In genomic region chr12:39734176-39734575, GRCm38 (mm10) we compare ENCODE assay signal across 22 mouse cellular contexts.
DNase-seq lines count a peak whose midpoint lies in the region; ATAC-seq and TF ChIP-seq lines count a peak whose summit lies in the region.
"Had no signal": no experiment of that assay in that cellular context is flagged by ENCODE, and none has a peak within 500 bp of the region (broad histone marks: within the 10 kb centered on the region; RNA-seq: fewer than 3 reads in every experiment).

No protein-coding gene starts in this region.

- no peak overlapping the region for H3K4me2 ChIP-seq in forebrain, embryonic 16.5 days (ENCODE audit: low read length)
- H3K4me2 ChIP-seq in forebrain, postnatal 0 days (ENCODE audit: low read depth) = no peak overlapping the region
- H3K4me2 ChIP-seq in lung, embryonic 14.5 days = no peak overlapping the region
- H3K4me2 ChIP-seq: embryonic facial prominence, embryonic 15.5 days; hindbrain, embryonic 12.5 days had no signal

- no peak overlapping the region for H3K27ac ChIP-seq in forebrain, embryonic 16.5 days (ENCODE audit: low read length)
- no peak overlapping the region for H3K27ac ChIP-seq in forebrain, postnatal 0 days (ENCODE audit: low read depth, low read length)
- no peak overlapping the region for H3K27ac ChIP-seq in lung, embryonic 14.5 days (ENCODE audit: low read depth)
- H3K27ac ChIP-seq: embryonic facial prominence, embryonic 15.5 days; heart, embryonic 10.5 days; hindbrain, embryonic 12.5 days had no signal

- TF ChIP-seq POLR2A in lung, adult 2 months (IDR thresholded peaks at IDR 0.05; ENCODE audit: borderline replicate concordance, extremely low read depth, low read depth, low read length) = no peak
- no peak for TF ChIP-seq POLR2A in brain, embryonic 14.5 days (IDR thresholded peaks at IDR 0.05; ENCODE audit: borderline replicate concordance, extremely low read depth, insufficient read depth, insufficient read length, poor library complexity, severe bottlenecking)

- DNase-seq in forebrain, postnatal 0 days = no peak
- peak; percentile 18 for DNase-seq in lung, embryonic 14.5 days
- no peak for DNase-seq in lung, adult 2 months
- peak; percentile 79 for DNase-seq in brain, embryonic 14.5 days (ENCODE audit: low read depth)
- DNase-seq in fat pad, adult 2 months (ENCODE audit: extremely low read depth, low read depth, low spot score) = peak; percentile 50
- DNase-seq in spleen, postnatal 14 days (ENCODE audit: low spot score in 2 of 2) = no peak
- DNase-seq: adrenal gland, adult 2 months; adrenal gland, postnatal 25 days; cerebellum, adult 8-10 months; cerebellum, postnatal 14 days; embryo, embryonic 11 days; gastrocnemius, postnatal 10 days; heart, postnatal 10 days; heart, postnatal 4 days had no signal

- no peak overlapping the region for H3K4me3 ChIP-seq in forebrain, embryonic 16.5 days (replicated peaks; ENCODE audit: low read length)
- H3K4me3 ChIP-seq in forebrain, postnatal 0 days (ENCODE audit: low read depth, low read length) = no peak overlapping the region
- H3K4me3 ChIP-seq in lung, embryonic 14.5 days (ENCODE audit: low read depth, low read length) = no peak overlapping the region
- H3K4me3 ChIP-seq in lung, adult 2 months (replicated peaks; ENCODE audit: extremely low read depth, low read depth, low read length) = no peak overlapping the region
- H3K4me3 ChIP-seq: embryonic facial prominence, embryonic 15.5 days; erythroblast, embryonic 14.5 days; heart, embryonic 10.5 days; hindbrain, embryonic 12.5 days had no signal

- WGBS in forebrain, embryonic 16.5 days = 7% methylated on average over 2 of the region's 2 CpGs
- 7% methylated on average over 2 of the region's 2 CpGs for WGBS in forebrain, postnatal 0 days
- WGBS in lung, embryonic 14.5 days = 70% methylated on average over 2 of the region's 2 CpGs
- 40% methylated on average over 2 of the region's 2 CpGs for WGBS in lung, adult 2 months

- H3K9me3 ChIP-seq in forebrain, embryonic 16.5 days (ENCODE audit: control insufficient read depth, low read length) = no peaks in the 10 kb centered on the region
- H3K9me3 ChIP-seq in forebrain, postnatal 0 days (ENCODE audit: low read length) = no peaks in the 10 kb centered on the region
- no peaks in the 10 kb centered on the region for H3K9me3 ChIP-seq in lung, embryonic 14.5 days (ENCODE audit: low read depth, low read length)
- H3K9me3 ChIP-seq: embryonic facial prominence, embryonic 15.5 days; heart, embryonic 10.5 days; hindbrain, embryonic 12.5 days had no signal

- H3K4me1 ChIP-seq in forebrain, embryonic 16.5 days (replicated peaks; ENCODE audit: control insufficient read depth, insufficient read depth, low read length) = peaks cover 8% of the 10 kb centered on the region; the same call in 1 of the 2 replicates
- H3K4me1 ChIP-seq in forebrain, postnatal 0 days (ENCODE audit: insufficient read depth) = no peaks in the 10 kb centered on the region
- no peaks in the 10 kb centered on the region for H3K4me1 ChIP-seq in lung, embryonic 14.5 days (ENCODE audit: insufficient read depth)
- no peaks in the 10 kb centered on the region for H3K4me1 ChIP-seq in lung, adult 2 months (ENCODE audit: control insufficient read depth, insufficient read depth, low read length)
- H3K4me1 ChIP-seq: embryonic facial prominence, embryonic 15.5 days; heart, embryonic 10.5 days had no signal

- peak; percentile 62 for ATAC-seq in forebrain, embryonic 16.5 days
- ATAC-seq in forebrain, postnatal 0 days = no peak; the same call in 1 of the 2 replicates
- ATAC-seq in lung, embryonic 14.5 days (ENCODE audit: insufficient read depth) = no peak
- ATAC-seq: hindbrain, embryonic 16.5 days; inflammation-experienced regulatory T-cells, adult 6 months; intestine, postnatal 0 days had no signal

- no peaks in the 10 kb centered on the region for H3K36me3 ChIP-seq in forebrain, embryonic 16.5 days (ENCODE audit: control insufficient read depth, insufficient read depth)
- no peaks in the 10 kb centered on the region for H3K36me3 ChIP-seq in forebrain, postnatal 0 days (ENCODE audit: insufficient read depth)
- no peaks in the 10 kb centered on the region for H3K36me3 ChIP-seq in lung, embryonic 14.5 days (ENCODE audit: insufficient read depth)
- H3K36me3 ChIP-seq: embryonic facial prominence, embryonic 15.5 days; heart, embryonic 10.5 days; hindbrain, embryonic 12.5 days had no signal

- H3K9ac ChIP-seq in forebrain, embryonic 16.5 days (replicated peaks; ENCODE audit: low read depth, low read length) = no peak overlapping the region
- no peak overlapping the region for H3K9ac ChIP-seq in forebrain, postnatal 0 days
- no peak overlapping the region for H3K9ac ChIP-seq in lung, embryonic 14.5 days
- H3K9ac ChIP-seq: embryonic facial prominence, embryonic 15.5 days; hindbrain, embryonic 12.5 days had no signal

- no peak for TF ChIP-seq CTCF in forebrain, postnatal 0 days (IDR thresholded peaks at IDR 0.05; ENCODE audit: low read depth)
- TF ChIP-seq CTCF in lung, embryonic 14.5 days (IDR thresholded peaks at IDR 0.05; ENCODE audit: low read depth) = no peak
- no peak for TF ChIP-seq CTCF in lung, adult 2 months (IDR thresholded peaks at IDR 0.05; ENCODE audit: insufficient read depth, low read length)
- TF ChIP-seq CTCF in brain, embryonic 14.5 days (IDR thresholded peaks at IDR 0.05; ENCODE audit: borderline replicate concordance, extremely low read depth, insufficient read depth, insufficient read length) = no peak

- no peaks in the 10 kb centered on the region for H3K27me3 ChIP-seq in forebrain, embryonic 16.5 days (replicated peaks; ENCODE audit: control insufficient read depth, insufficient read depth, low read length)
- no peaks in the 10 kb centered on the region for H3K27me3 ChIP-seq in forebrain, postnatal 0 days (ENCODE audit: insufficient read depth, low read length)
- H3K27me3 ChIP-seq in lung, embryonic 14.5 days (ENCODE audit: insufficient read depth, low read length) = no peaks in the 10 kb centered on the region
- H3K27me3 ChIP-seq: embryonic facial prominence, embryonic 15.5 days; hindbrain, embryonic 12.5 days had no signal

Comparison
In these comparisons a context has a peak if more than half of its experiments do, and no peak if none do; other contexts are left out.
1. DNase-seq: peak in lung, embryonic 14.5 days (single experiment), brain, embryonic 14.5 days (single experiment) and fat pad, adult 2 months (single experiment); none in forebrain, postnatal 0 days (single experiment), lung, adult 2 months (single experiment) and spleen, postnatal 14 days (0 of 2).